Comparison of ENCODE assay signal across 31 mouse cellular contexts in genomic region chr12:79070736-79071333, GRCm38 (mm10). TPM values are rescaled to one million over a fixed set of nuclear protein-coding genes. Genes with fewer than 3 reads are reported as not detected.
DNase-seq lines count a peak whose midpoint lies in the region; ATAC-seq and TF ChIP-seq lines count a peak whose summit lies in the region.
"Had no signal": no experiment of that assay in that cellular context is flagged by ENCODE, and none has a peak within 500 bp of the region (broad histone marks: within the 10 kb centered on the region; RNA-seq: fewer than 3 reads in every experiment).

No protein-coding gene starts in this region.

- no peaks in the 10 kb centered on the region for H3K79me2 ChIP-seq in MEL (ENCODE audit: control insufficient read depth, insufficient read depth, low read length, poor library complexity)

- H3K27ac ChIP-seq in kidney, embryonic 16.5 days (ENCODE audit: low read length), result peak overlapping the region; percentile 87
- no peak overlapping the region for H3K27ac ChIP-seq in MEL (ENCODE audit: control insufficient read depth, low read depth, low read length)
- no peak overlapping the region for H3K27ac ChIP-seq in left cerebral cortex, adult 2 months
- H3K27ac ChIP-seq: embryonic facial prominence, embryonic 10.5 days; embryonic facial prominence, embryonic 15.5 days; forebrain, embryonic 12.5 days; heart, embryonic 10.5 days; hindbrain, embryonic 13.5 days; layer of hippocampus, adult 2 months; limb, embryonic 12.5 days; liver, embryonic 15.5 days; neural tube, embryonic 12.5 days had no signal

- H3K36me3 ChIP-seq in kidney, embryonic 16.5 days (ENCODE audit: insufficient read depth, low read length), result peaks cover 36% of the 10 kb centered on the region
- no peaks in the 10 kb centered on the region for H3K36me3 ChIP-seq in MEL (ENCODE audit: control insufficient read depth in 1 of 2, insufficient read depth in 2 of 2, low read length in 2 of 2)

- TF ChIP-seq CTCF in MEL (IDR thresholded peaks at IDR 0.05 in 2 of 3, conservative IDR thresholded peaks at IDR 0.05 in 1 of 3; ENCODE audit: control insufficient read depth in 1 of 3, insufficient read depth in 1 of 3, low read depth in 2 of 3, low read length in 3 of 3, poor library complexity in 1 of 3, severe bottlenecking in 1 of 3), result no peak
- TF ChIP-seq CTCF in left cerebral cortex, adult 2 months (IDR thresholded peaks at IDR 0.05), result no peak

- DNase-seq in kidney, postnatal 14 days, result no peak
- no peak for DNase-seq in MEL (ENCODE audit: low read depth, low spot score)
- DNase-seq in thymus, postnatal 0 days (ENCODE audit: low spot score), result peak; percentile 19
- DNase-seq in thymus, postnatal 4 days, result peak; percentile 72
- no peak for DNase-seq in left cerebral cortex, adult 11 months (ENCODE audit: low spot score)
- no peak for DNase-seq in left cerebral cortex, adult 2 months (ENCODE audit: extremely low spot score in 1 of 2, low spot score in 2 of 2)
- DNase-seq: adrenal gland, postnatal 25 days; cerebellum, adult 18-20 months; cerebellum, postnatal 10 days; gastrocnemius, postnatal 14 days; heart, postnatal 36 days; kidney, adult 8-10 months; kidney, postnatal 25 days; lung, embryonic 14.5 days; lung, postnatal 14 days; right cerebral cortex, adult 18-20 months had no signal

- no peak for ATAC-seq in kidney, embryonic 16.5 days (ENCODE audit: low FRiP score, low TSS enrichment)
- ATAC-seq: intestine, embryonic 16.5 days; midbrain, embryonic 16.5 days had no signal

- TF ChIP-seq POLR2A in MEL (IDR thresholded peaks at IDR 0.05; ENCODE audit: control insufficient read depth in 1 of 2, insufficient read depth in 1 of 2, low read depth in 1 of 2, low read length in 2 of 2, poor library complexity in 1 of 2), result no peak

- intact Hi-C loops in left cerebral cortex, adult 2 months (cut with DNase I), result no loop called here

- TF ChIP-seq EP300 in MEL (IDR thresholded peaks at IDR 0.05; ENCODE audit: low read depth in 1 of 2, low read length in 2 of 2), result no peak

- no peaks in the 10 kb centered on the region for H3K27me3 ChIP-seq in kidney, embryonic 16.5 days (ENCODE audit: insufficient read depth, low read length)
- no peaks in the 10 kb centered on the region for H3K27me3 ChIP-seq in MEL (ENCODE audit: control insufficient read depth in 1 of 2, insufficient read depth in 2 of 2, low read length in 2 of 2)
- H3K27me3 ChIP-seq: embryonic facial prominence, embryonic 15.5 days; forebrain, embryonic 12.5 days; hindbrain, embryonic 13.5 days; limb, embryonic 12.5 days; liver, embryonic 15.5 days; neural tube, embryonic 12.5 days had no signal

- no peak for TF ChIP-seq RAD21 in MEL (IDR thresholded peaks at IDR 0.05; ENCODE audit: low read depth, low read length)

- H3K4me3 ChIP-seq in kidney, embryonic 16.5 days (ENCODE audit: low read length), result no peak overlapping the region
- no peak overlapping the region for H3K4me3 ChIP-seq in MEL (ENCODE audit: control insufficient read depth in 1 of 2, insufficient read depth in 1 of 2, low read depth in 2 of 2, low read length in 2 of 2)
- no peak overlapping the region for H3K4me3 ChIP-seq in left cerebral cortex, adult 2 months
- H3K4me3 ChIP-seq: embryonic facial prominence, embryonic 10.5 days; embryonic facial prominence, embryonic 15.5 days; forebrain, embryonic 12.5 days; heart, embryonic 10.5 days; hindbrain, embryonic 13.5 days; layer of hippocampus, adult 2 months; limb, embryonic 12.5 days; liver, embryonic 15.5 days; myocyte; neural tube, embryonic 12.5 days had no signal

- 81% methylated on average over 9 of the region's 9 CpGs for WGBS in kidney, embryonic 16.5 days

- H3K4me2 ChIP-seq in kidney, embryonic 16.5 days (replicated peaks; ENCODE audit: low read depth, low read length), result no peak overlapping the region
- H3K4me2 ChIP-seq: embryonic facial prominence, embryonic 15.5 days; forebrain, embryonic 12.5 days; hindbrain, embryonic 13.5 days; limb, embryonic 12.5 days; liver, embryonic 15.5 days; lung, embryonic 14.5 days; neural tube, embryonic 12.5 days had no signal

- 0 out of 2 replicates have a peak, but pooled peaks cover 3% of the 10 kb centered on the region for H3K4me1 ChIP-seq in kidney, embryonic 16.5 days (ENCODE audit: insufficient read depth, low read length)
- no peaks in the 10 kb centered on the region for H3K4me1 ChIP-seq in MEL (ENCODE audit: control insufficient read depth in 1 of 2, insufficient read depth in 2 of 2, low read length in 2 of 2)
- H3K4me1 ChIP-seq: embryonic facial prominence, embryonic 10.5 days; embryonic facial prominence, embryonic 15.5 days; forebrain, embryonic 12.5 days; heart, embryonic 10.5 days; hindbrain, embryonic 13.5 days; limb, embryonic 12.5 days; neural tube, embryonic 12.5 days had no signal

- H3K9ac ChIP-seq in kidney, embryonic 16.5 days (replicated peaks; ENCODE audit: low read length), result no peak overlapping the region
- no peak overlapping the region for H3K9ac ChIP-seq in MEL (ENCODE audit: control insufficient read depth, low read depth, low read length, poor library complexity, severe bottlenecking)
- H3K9ac ChIP-seq: embryonic facial prominence, embryonic 15.5 days; forebrain, embryonic 12.5 days; hindbrain, embryonic 13.5 days; limb, embryonic 12.5 days; liver, embryonic 15.5 days; lung, embryonic 14.5 days; neural tube, embryonic 12.5 days had no signal

- no peaks in the 10 kb centered on the region for H3K9me3 ChIP-seq in kidney, embryonic 16.5 days (ENCODE audit: low read length)
- no peaks in the 10 kb centered on the region for H3K9me3 ChIP-seq in MEL (replicated peaks; ENCODE audit: insufficient read depth, low read length)
- H3K9me3 ChIP-seq: embryonic facial prominence, embryonic 10.5 days; embryonic facial prominence, embryonic 15.5 days; forebrain, embryonic 12.5 days; heart, embryonic 10.5 days; hindbrain, embryonic 13.5 days; limb, embryonic 12.5 days; liver, embryonic 15.5 days; neural tube, embryonic 12.5 days had no signal

TF ChIP-seq in MEL, 35 proteins besides CTCF, POLR2A, EP300 and RAD21:
- TF ChIP-seq CHD2 (IDR thresholded peaks at IDR 0.05; ENCODE audit: low read length) (no peak), TCF12 (IDR thresholded peaks at IDR 0.05; ENCODE audit: low read depth, low read length) (no peak), ZKSCAN1 (IDR thresholded peaks at IDR 0.05; ENCODE audit: low read depth, low read length) (peak; percentile 84)

RNA-seq across cellular contexts. Expression of gene Pigh, which starts 18.6 kb away (rescaled TPM):
- polyA plus RNA-seq in kidney, embryonic 16.5 days (2015; fragmentation: Nextera tagmentation; extraction: Ambion mirVana), result 35.6 and 36.6 TPM in 2 replicates
- total RNA-seq in MEL (2012; rRNA removed), result 6.4 and 9.5 TPM in 2 replicates
- 1 to 10 TPM in 1 of 2 experiments, not detected in 1; 7.2 TPM for polyA plus RNA-seq in MEL (2012; ENCODE audit: insufficient read depth in 1 of 2, insufficient read length in 2 of 2, low read depth in 1 of 2, low replicate concordance in 2 of 2, missing spikeins in 1 of 2)
- polyA plus RNA-seq in thymus, postnatal 0 days (2015; fragmentation: Nextera tagmentation; extraction: Ambion mirVana), result 18.0 and 19.5 TPM in 2 replicates
- 10 to 100 TPM in 1 of 2 experiments, 1 to 10 TPM in 1; 9.7 to 10.3 TPM for total RNA-seq in left cerebral cortex, adult 2 months (2021)

RNA-seq across cellular contexts. Expression of gene Plekhh1, which starts 41.9 kb away (rescaled TPM):
- polyA plus RNA-seq in kidney, embryonic 16.5 days (2015; fragmentation: Nextera tagmentation; extraction: Ambion mirVana), result 6.5 and 7.4 TPM in 2 replicates
- total RNA-seq in MEL (2012; rRNA removed), result 0.35 and 0.39 TPM in 2 replicates
- 1 to 10 TPM in 1 of 2 experiments, not detected in 1; 2.3 TPM for polyA plus RNA-seq in MEL (2012; ENCODE audit: insufficient read depth in 1 of 2, insufficient read length in 2 of 2, low read depth in 1 of 2, low replicate concordance in 2 of 2, missing spikeins in 1 of 2)
- 0.33 and 0.46 TPM in 2 replicates for polyA plus RNA-seq in thymus, postnatal 0 days (2015; fragmentation: Nextera tagmentation; extraction: Ambion mirVana)
- total RNA-seq in left cerebral cortex, adult 2 months (2021), result 10 to 100 TPM in 1 of 2 experiments, 1 to 10 TPM in 1; 9.1 to 12.1 TPM

RNA-seq across cellular contexts. Expression of gene Arg2, which starts 59.7 kb away (rescaled TPM):
- 17.6 and 17.9 TPM in 2 replicates for polyA plus RNA-seq in kidney, embryonic 16.5 days (2015; fragmentation: Nextera tagmentation; extraction: Ambion mirVana)
- not detected in 2 replicates for total RNA-seq in MEL (2012; rRNA removed)
- not detected for polyA plus RNA-seq in MEL (2012; ENCODE audit: insufficient read depth in 1 of 2, insufficient read length in 2 of 2, low read depth in 1 of 2, low replicate concordance in 2 of 2, missing spikeins in 1 of 2)
- polyA plus RNA-seq in thymus, postnatal 0 days (2015; fragmentation: Nextera tagmentation; extraction: Ambion mirVana), result 4.0 and 4.3 TPM in 2 replicates
- 1 to 10 TPM; 2.2 to 2.3 TPM for total RNA-seq in left cerebral cortex, adult 2 months (2021)
- total RNA-seq: gastrocnemius, postnatal 14 days; granulocyte monocyte progenitor cell, adult 5-6 weeks; heart, postnatal 36 days had no signal
- polyA plus RNA-seq: liver, adult 2 months had no signal

Comparison
In these comparisons a context has a peak if more than half of its experiments do, and no peak if none do; other contexts are left out.
1. DNase-seq: peak in thymus, postnatal 0 days (single experiment) and thymus, postnatal 4 days (single experiment); none in kidney, postnatal 14 days (single experiment), MEL (single experiment), left cerebral cortex, adult 11 months (single experiment) and left cerebral cortex, adult 2 months (0 of 2).